Mouse (Mus musculus): ENCODE results near the gene Sptbn2. TPM values are rescaled to one million over a fixed set of nuclear protein-coding genes. Genes with fewer than 3 reads are reported as not detected.

Gene Sptbn2
- 53.6 and 65.0 TPM in 2 replicates for polyA plus RNA-seq (2021; fragmentation: Nextera tagmentation)
- long read RNA-seq, experiment 1, partial matches to known transcripts, result 193 of 213 reads
- long read RNA-seq, experiment 1, other reads (novel, unspliced or antisense), result 20 of 213 reads
- long read RNA-seq, experiment 2, full-length matches to known transcripts, result 19 of 456 reads
- long read RNA-seq, experiment 2, partial matches to known transcripts, result 424 of 456 reads
- long read RNA-seq, experiment 2, other reads (novel, unspliced or antisense), result 13 of 456 reads

GRCm38 (mm10) chr19:4711098-4711600, at the start of gene Sptbn2:
Gene Sptbn2 (plus strand): TSS chr19:4711167.

GRCm38 (mm10) chr19:4698205-4698677, 12.7 kb upstream of the Sptbn2 start, which contains the start of gene Gm960:
Gene Gm960 (minus strand): TSS chr19:4698668.

GRCm38 (mm10) chr19:4756193-4756911, 45.4 kb downstream of the Sptbn2 start, which contains the start of gene Rbm4b:
Gene Rbm4b (plus strand): TSS chr19:4756497.

GRCm38 (mm10) chr19:4793831-4794422, 83.0 kb downstream of the Sptbn2 start, which contains the start of gene Rbm4:
Gene Rbm4 (minus strand): TSS chr19:4793901.

Other genes starting within 250 kb of the Sptbn2 start
- 15.0 and 15.7 TPM in 2 replicates for gene Syt12, start 233.7 kb upstream of the Sptbn2 start, polyA plus RNA-seq (2021; fragmentation: Nextera tagmentation)
- gene 2010003K11Rik, start 212.6 kb upstream of the Sptbn2 start, polyA plus RNA-seq (2021; fragmentation: Nextera tagmentation), result not detected in 2 replicates
- 21.2 TPM in 2 replicates for gene Pcx, start 200.7 kb upstream of the Sptbn2 start, polyA plus RNA-seq (2021; fragmentation: Nextera tagmentation)
- 1.8 and 2.0 TPM in 2 replicates for gene Lrfn4, start 95.5 kb upstream of the Sptbn2 start, polyA plus RNA-seq (2021; fragmentation: Nextera tagmentation)
- gene Rce1, start 85.5 kb upstream of the Sptbn2 start, polyA plus RNA-seq (2021; fragmentation: Nextera tagmentation), result 38.5 and 45.4 TPM in 2 replicates
- gene Gm960, start 12.5 kb upstream of the Sptbn2 start, polyA plus RNA-seq (2021; fragmentation: Nextera tagmentation), result 2.7 and 3.9 TPM in 2 replicates
- 25.3 and 27.5 TPM in 2 replicates for gene Rbm4b, start 45.3 kb downstream of the Sptbn2 start, polyA plus RNA-seq (2021; fragmentation: Nextera tagmentation)
- gene Rbm4, start 82.7 kb downstream of the Sptbn2 start, polyA plus RNA-seq (2021; fragmentation: Nextera tagmentation), result 25.9 and 31.1 TPM in 2 replicates
- 6.4 and 9.5 TPM in 2 replicates for gene Gm21992, start 100.4 kb downstream of the Sptbn2 start, polyA plus RNA-seq (2021; fragmentation: Nextera tagmentation)
- gene Rbm14, start 100.5 kb downstream of the Sptbn2 start, polyA plus RNA-seq (2021; fragmentation: Nextera tagmentation), result 8.9 and 10.8 TPM in 2 replicates
- 41.3 and 45.9 TPM in 2 replicates for gene Ccs, start 128.2 kb downstream of the Sptbn2 start, polyA plus RNA-seq (2021; fragmentation: Nextera tagmentation)
- gene Ccdc87, start 128.2 kb downstream of the Sptbn2 start, polyA plus RNA-seq (2021; fragmentation: Nextera tagmentation), result 1.6 and 1.7 TPM in 2 replicates
- 112 TPM in 2 replicates for gene Ctsf, start 144.0 kb downstream of the Sptbn2 start, polyA plus RNA-seq (2021; fragmentation: Nextera tagmentation)
- 0.69 and 1.2 TPM in 2 replicates for gene Actn3, start 166.7 kb downstream of the Sptbn2 start, polyA plus RNA-seq (2021; fragmentation: Nextera tagmentation)
- 9.4 and 11.3 TPM in 2 replicates for gene Zdhhc24, start 167.5 kb downstream of the Sptbn2 start, polyA plus RNA-seq (2021; fragmentation: Nextera tagmentation)
- gene Bbs1, start 195.5 kb downstream of the Sptbn2 start, polyA plus RNA-seq (2021; fragmentation: Nextera tagmentation), result 10.9 and 14.6 TPM in 2 replicates
- 20.4 and 22.2 TPM in 2 replicates for gene Dpp3, start 217.1 kb downstream of the Sptbn2 start, polyA plus RNA-seq (2021; fragmentation: Nextera tagmentation)
- gene Peli3, start 232.0 kb downstream of the Sptbn2 start, polyA plus RNA-seq (2021; fragmentation: Nextera tagmentation), result 7.8 and 8.6 TPM in 2 replicates

Measured in layer of hippocampus, adult 6 months (tissue).